Mouse (Mus musculus) CD4-positive helper T cell, adult 2 months (primary cell): ENCODE data around the gene Cfap46.
A peak's percentile ranks its signal among the peaks of the same experiment; 100 is the strongest.

Source experiments
- DNase-seq: peaks from one replicate; pipeline ENCODE4 v3.0.0-alpha.2; 2012; ENCODE audit warnings: low read depth, missing footprints, low spot score

Gene Cfap46

DNA sequence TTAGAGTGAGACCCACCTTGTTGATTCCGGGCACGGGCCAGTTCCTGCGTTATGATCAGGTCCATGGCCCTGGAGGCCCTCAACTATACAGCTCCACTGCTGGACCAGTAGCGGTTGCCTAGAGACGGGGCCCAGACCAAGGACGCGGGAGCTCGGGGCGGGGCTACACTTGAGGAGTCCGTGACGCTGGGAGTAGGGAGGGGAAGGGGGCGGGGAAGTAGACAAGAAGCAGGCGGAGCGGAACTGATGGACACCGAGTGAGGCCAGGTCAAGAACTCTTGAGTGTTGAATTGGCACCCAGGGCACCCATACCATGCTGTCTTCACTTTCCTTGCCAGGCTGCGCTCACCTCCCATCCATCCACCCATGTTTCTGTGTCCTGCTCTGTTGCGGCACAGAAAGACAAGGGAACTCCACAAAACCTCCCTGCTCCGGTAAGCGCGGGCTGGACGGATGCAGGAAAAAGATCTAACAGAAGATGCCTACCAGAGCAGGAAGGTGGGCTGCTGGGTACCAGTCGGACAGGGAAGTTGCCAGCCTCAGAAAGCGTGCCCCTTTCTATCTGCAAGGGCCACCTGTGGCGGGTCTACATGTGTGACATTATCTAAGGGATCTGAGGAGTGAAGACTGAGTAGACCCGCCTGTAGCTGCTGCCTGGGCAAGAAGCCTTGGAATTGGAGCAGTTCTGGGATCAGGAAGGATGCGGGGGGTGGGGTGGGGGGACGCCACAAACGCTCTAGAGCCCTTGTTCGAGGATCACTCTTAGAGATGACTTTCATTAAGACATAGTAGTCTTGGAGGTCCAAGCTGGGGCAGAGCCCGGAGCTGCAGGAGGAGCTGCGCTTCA lies at the start of gene Cfap46:
Cfap46 (minus strand) TSS at position 112 of the 847 bp plus-strand sequence.
- peak; percentile 73 for DNase-seq

DNA sequence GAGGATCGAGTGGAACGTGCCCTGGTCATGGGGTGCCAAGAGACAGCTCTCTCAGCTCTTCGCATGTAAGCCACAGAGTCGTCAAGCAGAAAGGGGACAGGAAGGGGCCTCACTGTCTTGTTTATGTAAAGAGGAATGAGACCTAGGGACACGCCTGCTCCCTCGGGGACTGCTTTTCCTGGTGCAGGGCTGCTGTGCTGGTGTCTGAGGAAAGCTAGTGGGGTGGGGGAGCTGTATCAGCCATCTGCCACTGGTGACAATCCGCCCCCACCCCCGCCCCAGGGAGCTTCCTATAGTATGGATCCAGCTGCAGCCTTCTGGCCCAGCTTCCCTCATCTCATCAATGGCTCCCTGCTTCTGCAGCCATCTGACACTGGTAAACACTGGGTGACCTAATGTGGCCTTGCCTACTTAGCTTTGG lies 47.7 kb upstream of the Cfap46 start:
- no peak for DNase-seq

DNA sequence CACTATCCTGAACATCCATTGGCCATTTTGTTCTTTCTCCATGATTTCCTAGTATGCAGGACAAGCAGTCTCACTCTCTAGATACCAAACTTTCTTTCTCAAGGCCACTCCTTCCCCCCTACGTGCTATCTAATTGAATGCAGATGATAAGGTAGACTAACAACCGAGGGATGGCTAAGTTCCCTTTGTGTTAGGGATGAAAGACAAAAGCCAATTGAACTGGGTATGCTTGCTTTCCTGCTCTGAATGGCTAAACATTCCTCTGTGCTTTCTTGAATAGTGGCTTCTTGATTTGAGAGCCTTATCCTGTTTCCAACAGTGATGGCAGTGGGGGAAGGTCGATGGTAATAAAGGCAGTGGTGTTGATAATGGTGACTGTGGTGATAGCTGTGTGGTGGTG lies 43.5 kb upstream of the Cfap46 start:
- no peak for DNase-seq

- no peak for DNase-seq
These were observed 42.0 kb upstream of the Cfap46 start for GRCm38 (mm10) chr7:139725641-139726040.

DNA sequence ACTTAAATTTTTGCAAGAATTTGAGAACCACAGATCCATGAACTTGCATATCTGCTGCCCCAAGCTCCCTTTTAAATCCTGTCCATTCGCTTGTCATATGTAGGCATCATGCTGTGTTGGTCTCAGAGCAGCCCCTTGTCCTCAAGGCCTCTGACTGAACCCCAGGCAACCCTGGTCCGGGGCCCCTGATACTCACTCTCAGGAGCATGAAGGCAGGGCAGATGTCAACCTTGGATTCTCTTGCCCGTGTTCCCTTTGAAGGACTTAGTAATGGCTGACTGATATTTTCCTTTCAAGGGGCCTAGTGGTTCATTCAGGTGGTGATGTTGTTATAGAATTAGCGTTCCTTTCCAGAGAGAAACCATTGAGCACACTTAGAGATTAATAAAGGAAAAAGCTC lies 40.4 kb upstream of the Cfap46 start:
- DNase-seq, result no peak

GRCm38 (mm10) chr7:139721196-139721595 lies 37.6 kb upstream of the Cfap46 start:
- DNase-seq, result no peak

DNA sequence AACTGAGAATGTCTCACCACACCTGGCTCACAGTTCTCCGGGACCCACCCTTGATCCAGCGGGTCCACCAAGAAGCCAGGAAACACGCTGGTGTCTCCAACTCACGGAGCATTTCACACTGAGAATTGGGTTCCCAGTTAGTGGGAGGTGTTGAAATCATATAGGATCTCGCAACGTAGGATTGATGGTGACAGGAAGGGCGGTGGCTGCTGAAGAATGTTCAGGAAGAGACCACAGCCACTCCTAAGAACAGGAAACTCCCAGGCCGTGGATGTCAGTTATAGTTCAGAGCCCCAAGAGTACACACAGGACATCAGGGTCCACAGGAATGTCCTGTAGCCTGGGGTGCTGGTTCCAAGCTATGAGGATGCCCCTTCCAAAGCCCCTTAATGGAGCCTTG lies 34.2 kb upstream of the Cfap46 start:
- DNase-seq, result no peak

DNA sequence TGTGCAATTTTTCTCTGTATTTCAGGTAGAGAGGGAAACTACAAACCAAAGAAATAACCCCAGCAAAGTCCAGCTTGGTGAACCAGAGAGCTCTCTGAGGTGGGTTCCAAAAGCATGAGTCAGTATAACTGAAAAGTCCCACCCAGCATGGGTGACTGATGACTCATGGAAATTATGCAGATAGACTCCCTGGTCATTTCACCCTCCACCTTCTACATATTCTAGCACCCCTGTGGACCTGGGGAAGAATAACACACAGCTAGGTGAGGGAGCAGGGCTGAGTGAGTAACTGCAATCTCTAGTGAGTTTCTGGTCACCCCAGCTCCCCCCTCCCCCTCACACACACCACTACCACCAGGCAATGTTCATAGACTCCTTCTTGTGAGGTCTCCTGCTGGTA lies 28.2 kb upstream of the Cfap46 start:
- no peak for DNase-seq

- no peak for DNase-seq
These were observed 22.9 kb upstream of the Cfap46 start for GRCm38 (mm10) chr7:139706411-139707120.

DNA sequence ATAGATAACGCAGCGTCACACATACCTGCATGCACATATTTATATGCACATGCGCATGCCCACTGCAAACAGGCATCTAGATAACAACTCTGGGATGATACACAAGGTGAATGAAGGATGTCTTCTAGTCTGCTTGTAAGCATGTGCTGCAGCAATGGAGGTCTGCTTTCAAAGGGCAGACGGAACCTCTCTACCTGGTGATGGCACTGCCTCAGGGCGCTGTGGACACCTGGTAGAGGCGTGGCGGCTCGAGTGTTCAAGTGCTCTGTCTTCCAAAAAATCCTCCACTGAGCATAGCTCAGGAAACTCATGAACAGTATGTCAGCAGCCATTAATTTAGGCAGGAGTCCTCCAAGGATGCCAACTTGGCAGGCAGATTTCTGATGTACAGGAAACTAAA lies 22.2 kb upstream of the Cfap46 start:
- no peak for DNase-seq

DNA sequence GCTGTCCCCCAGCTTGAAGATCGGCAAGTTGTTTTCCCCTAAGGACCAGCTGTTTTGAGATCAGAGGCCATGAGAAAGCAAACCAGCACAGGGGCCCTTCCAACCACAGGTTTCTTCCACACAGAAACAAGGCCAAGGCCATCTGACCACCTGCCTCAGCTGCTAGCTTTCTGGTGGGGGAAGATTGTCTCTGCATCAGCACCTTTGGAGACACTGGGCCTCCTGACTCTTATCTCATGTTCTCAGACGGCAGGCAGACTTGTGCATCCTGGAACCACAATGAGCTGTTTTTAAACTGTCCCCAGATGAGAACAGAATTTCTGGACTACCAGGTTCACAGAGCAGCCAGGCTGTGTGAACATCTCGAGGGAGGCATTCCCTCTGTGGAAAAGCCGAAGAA lies 21.5 kb upstream of the Cfap46 start:
- no peak for DNase-seq

DNA sequence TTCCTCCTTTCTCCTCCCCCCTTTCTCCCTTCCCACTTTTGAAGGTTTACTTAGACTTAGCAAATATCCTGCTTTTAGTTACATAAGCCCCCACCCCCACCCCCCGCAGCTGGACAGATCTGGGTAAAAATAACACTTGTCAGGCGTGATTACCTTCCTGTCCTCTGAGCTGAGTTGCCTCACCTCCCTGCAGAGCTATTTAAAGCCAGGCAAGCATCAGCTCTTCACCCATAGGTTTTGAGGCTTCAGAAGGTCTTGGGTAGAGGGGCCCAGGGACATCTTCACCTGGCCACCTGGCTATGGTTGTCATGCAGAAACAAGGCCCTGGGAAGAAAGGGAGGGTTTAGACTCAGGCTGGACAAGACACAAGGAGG lies 20.2 kb upstream of the Cfap46 start:
- DNase-seq, result no peak

DNA sequence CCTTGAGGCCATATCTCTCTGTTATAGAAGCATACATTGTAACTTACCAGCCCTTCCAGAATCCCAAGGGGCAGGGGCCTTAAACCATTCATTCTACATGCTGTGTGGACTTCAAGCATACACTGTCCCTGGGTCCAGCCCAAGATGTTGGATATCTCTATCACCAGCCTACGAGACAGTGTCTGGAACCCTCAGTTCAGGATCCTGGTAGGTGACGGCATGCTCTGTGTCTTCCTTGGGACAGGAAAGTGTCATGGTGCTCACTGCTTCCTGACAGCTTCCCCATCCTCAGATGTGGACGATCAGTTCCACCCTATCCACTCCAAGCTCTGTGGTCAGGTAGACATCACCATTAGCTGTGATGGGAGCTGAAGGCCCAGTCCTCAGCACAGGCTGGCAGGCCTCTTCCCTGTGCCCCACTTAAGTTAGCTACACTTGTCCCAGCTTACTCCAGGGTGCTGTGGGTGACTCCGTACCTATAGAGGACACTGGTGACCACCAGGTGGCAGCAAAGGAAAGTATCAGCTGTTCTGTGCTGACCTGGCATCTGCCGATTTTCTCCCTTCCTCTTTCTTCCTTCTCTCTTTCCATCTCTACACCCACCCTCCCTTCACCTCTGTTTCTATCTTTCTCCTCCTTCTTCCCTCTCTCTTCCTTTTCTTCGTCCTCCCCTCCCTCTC lies 19.7 kb upstream of the Cfap46 start:
- peak; percentile 52 for DNase-seq

- no peak for DNase-seq
These were observed 18.2 kb upstream of the Cfap46 start for GRCm38 (mm10) chr7:139701651-139702301.

DNA sequence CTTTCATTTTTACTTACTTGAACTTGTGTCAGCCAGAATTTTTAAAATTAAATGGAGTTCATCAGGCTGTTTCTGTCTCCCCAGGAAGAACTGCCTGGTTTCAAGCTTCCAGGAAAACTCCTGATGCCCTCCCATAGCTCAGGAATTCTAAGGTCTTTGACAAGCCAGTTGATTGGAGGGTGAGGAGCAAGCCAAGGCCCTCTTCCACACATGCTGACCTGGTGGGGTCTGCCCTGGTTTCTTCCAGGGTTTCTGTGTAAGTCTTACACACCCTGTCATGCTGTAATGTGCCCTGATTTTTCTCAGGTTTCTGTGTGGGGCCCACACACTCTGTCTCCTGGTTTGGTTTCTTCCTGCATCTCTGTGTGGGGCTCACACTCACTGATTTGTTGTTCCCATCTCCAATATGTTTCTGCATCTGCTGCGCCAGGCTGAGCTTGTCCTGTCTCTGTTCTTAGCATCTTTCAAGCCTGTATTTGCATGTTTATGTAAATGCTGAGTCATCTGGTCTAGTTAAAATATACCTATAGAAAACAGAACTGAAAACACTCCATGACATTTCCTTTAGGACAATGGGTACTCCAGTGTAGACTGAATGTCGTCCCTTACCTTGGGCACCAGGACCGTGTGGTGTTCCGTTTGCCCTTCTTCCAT lies 9.2 kb upstream of the Cfap46 start:
- DNase-seq, result no peak

- DNase-seq, result no peak
These were observed 8.6 kb upstream of the Cfap46 start for GRCm38 (mm10) chr7:139692211-139692610.

GRCm38 (mm10) chr7:139685336-139685735 lies 1.7 kb upstream of the Cfap46 start:
- no peak for DNase-seq

DNA sequence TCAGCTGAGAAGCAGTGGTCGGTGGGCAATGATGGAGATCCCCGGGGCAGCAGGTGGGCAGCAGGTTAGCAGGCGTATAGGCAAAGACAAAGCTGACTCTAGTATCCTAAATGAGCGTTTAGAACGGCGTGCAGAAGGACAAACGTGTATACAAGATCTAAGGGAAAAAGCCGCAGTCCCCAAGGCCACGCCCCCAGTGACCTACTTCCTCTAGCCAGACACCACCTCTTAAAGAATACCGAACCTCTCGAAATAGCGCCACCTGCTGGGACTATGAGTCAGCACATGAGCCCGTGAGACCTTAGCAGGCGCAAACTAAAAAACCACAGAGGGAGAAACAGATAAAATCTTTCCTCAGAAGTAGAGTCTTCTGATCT lies 924 bp upstream of the Cfap46 start:
- DNase-seq, result peak; percentile 93

DNA sequence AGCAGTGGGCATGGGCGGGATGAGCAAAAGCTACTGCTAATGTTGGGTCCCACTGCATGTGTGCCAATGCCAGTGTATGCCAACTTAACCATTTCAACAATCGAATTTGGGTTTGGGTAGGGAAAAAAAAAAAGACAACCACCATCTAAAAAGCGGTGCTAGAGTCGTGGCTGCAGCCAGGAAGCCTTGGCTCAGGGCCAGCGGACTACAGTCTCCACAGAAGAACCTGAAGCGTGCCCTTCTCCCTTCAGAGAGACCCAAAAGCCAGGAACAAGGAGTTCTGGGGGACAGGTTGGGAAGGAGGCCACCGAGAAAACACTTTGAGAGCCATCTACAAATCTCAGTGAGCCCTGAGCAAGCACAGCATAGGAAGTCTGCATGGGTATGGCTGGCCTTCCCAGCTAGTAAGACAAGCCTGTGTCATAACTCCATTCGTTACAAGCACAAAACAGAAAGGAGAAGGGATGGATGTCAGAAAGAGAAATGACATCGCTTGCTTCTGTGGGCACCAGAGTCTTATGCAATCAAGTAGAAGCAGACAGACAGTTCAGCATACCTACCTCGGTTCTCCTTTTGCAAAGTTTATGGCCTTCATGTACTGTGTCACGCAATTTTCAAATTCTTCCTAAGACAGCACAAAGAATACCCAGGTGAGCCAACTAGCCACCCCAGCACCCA lies 1.6 kb downstream of the Cfap46 start:
- no peak for DNase-seq

DNA sequence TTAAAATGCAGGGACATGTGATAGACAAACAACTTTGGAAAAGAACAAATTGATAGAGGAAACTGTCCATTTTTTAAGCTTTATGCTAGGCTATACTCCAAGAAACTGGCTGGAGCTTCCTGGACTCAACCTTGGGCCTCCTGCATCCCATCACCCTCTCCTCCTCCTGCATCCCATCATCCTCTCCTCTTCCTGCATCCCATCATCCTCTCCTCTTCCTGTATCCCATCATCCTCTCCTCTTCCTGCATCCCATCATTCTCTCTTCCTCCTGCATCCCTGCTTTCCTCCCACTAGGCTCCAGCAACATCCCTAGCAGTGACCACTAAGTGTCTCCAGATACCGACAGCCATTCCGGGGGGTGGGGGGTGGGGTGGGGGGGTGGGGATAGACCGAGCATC lies 7.2 kb downstream of the Cfap46 start:
- no peak for DNase-seq

DNA sequence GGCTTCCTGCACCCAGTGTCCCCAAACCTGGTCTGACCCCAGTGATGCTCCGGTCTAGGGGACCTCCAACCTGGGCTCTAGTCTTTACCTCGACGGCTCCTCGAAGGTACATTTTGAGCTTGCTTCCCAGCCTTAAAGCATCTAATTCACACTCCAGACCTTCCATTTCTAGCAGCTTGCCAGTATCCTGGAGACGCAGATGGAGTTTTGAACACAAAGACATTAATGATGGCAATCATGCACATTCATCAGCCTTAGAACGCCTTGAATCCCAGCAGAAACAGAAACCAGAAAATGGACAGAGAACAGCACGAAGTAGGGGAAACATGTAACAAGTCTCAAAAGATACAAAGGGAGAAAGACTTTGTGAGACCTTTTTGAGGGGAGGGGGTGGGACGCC lies 16.7 kb downstream of the Cfap46 start:
- no peak for DNase-seq
